Mouse (Mus musculus) kidney, embryonic 15.5 days (tissue): ENCODE results near the gene Rtl10. TPM values are rescaled to one million over a fixed set of nuclear protein-coding genes. Genes with fewer than 3 reads are reported as not detected.

Experiments
- ATAC-seq: fragments of 200-750 bp; cut with Nextera tagmentation; replicated peaks from 2 replicates; pipeline ENCODE4 v1.8.0; 2017; ENCODE audit warnings: moderate TSS enrichment; ENCODE audit not compliant: low FRiP score
- H3K27ac ChIP-seq: fragments of 300-500 bp; sonication (generic); 2 replicates; pipeline ENCODE4 v1.5.1; 2015; ENCODE audit warnings: mild to moderate bottlenecking, inconsistent platforms
- H3K27me3 ChIP-seq: fragments of 300-500 bp; sonication (generic); 2 replicates; pipeline ENCODE4 v1.6.1; 2015; ENCODE audit warnings: inconsistent platforms
- H3K36me3 ChIP-seq: fragments of 300-500 bp; sonication (generic); 2 replicates; pipeline ENCODE4 v1.6.1; 2015; ENCODE audit warnings: inconsistent platforms
- H3K4me1 ChIP-seq: fragments of 300-500 bp; sonication (generic); 2 replicates; pipeline ENCODE4 v1.6.1; 2015; ENCODE audit warnings: inconsistent platforms
- H3K4me2 ChIP-seq: fragments of 300-500 bp; sonication (generic); 2 replicates; pipeline ENCODE4 v1.6.1; 2015; ENCODE audit warnings: moderate library complexity, mild to moderate bottlenecking, inconsistent platforms
- H3K4me3 ChIP-seq: fragments of 300-500 bp; sonication (generic); replicated peaks from 2 replicates; pipeline ENCODE4 v1.5.1; 2015; ENCODE audit warnings: mild to moderate bottlenecking, inconsistent platforms
- H3K9ac ChIP-seq: fragments of 300-500 bp; sonication (generic); 2 replicates; pipeline ENCODE4 v1.6.1; 2015; ENCODE audit warnings: mild to moderate bottlenecking, inconsistent platforms
- H3K9me3 ChIP-seq: fragments of 300-500 bp; sonication (generic); replicated peaks from 2 replicates; pipeline ENCODE4 v1.6.1; 2016; ENCODE audit warnings: inconsistent platforms
- WGBS: fragments of 180-500 bp; shearing (Covaris S2); methylation state at CpG from one replicate; pipeline ENCODE4 v1.1.7; 2015; ENCODE audit warnings: mixed read lengths; 5-methylcytosine and 5-hydroxymethylcytosine counted together
- polyA plus RNA-seq: library from polyadenylated mRNA; unstranded; fragments of >200 nt; fragmentation: Nextera tagmentation; extraction: Ambion mirVana; gene quantifications from 2 replicates; pipeline ENCODE4 v1.2.1, GENCODE M21; 2015

Gene Rtl10
- 3.1 and 3.3 TPM in 2 replicates for polyA plus RNA-seq

DNA sequence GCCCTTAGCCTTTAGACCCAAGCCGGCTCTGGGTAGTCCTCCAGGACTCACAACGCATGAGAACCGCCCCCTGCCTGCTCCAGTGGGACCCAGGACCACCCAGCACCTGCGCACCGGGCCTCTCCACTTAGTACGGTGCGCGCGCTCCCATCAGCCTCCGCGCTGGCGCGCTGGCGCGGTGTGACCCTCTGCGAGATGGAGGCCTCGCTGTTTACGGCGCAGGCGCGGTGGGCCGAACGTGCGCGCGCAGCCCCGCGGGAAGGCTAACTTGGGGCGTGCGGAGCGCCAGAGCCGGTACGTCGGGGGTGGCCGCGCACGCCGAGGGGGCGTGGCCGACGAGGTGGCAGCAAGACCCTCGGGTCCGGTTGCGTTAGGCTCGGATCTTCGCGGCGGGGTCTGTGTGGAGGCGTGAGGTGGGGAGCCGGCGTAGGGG is at the start of gene Rtl10, which contains the start of gene Gnb1l:
Gene Rtl10 (plus strand): TSS at position 344 of the 433 bp plus-strand sequence.
Gene Gnb1l (plus strand): TSS at position 156 of the 433 bp plus-strand sequence.
- Histone ChIP-seq H3K27ac (peak within 1 kb of the TSS; percentile 89), H3K4me3 (peak within 1 kb of the TSS; percentile 77), H3K27me3 (no peaks in the 10 kb centered on the region), H3K4me1 (peaks cover 27% of the 10 kb centered on the region), H3K9me3 (no peaks in the 10 kb centered on the region), H3K9ac (peak within 1 kb of the TSS; percentile 81), H3K36me3 (peaks cover 17% of the 10 kb centered on the region), H3K4me2 (peak within 1 kb of the TSS; percentile 91)
- ATAC-seq, result peak; percentile 97
- under 1% methylated on average over 51 of the region's 51 CpGs for WGBS

DNA sequence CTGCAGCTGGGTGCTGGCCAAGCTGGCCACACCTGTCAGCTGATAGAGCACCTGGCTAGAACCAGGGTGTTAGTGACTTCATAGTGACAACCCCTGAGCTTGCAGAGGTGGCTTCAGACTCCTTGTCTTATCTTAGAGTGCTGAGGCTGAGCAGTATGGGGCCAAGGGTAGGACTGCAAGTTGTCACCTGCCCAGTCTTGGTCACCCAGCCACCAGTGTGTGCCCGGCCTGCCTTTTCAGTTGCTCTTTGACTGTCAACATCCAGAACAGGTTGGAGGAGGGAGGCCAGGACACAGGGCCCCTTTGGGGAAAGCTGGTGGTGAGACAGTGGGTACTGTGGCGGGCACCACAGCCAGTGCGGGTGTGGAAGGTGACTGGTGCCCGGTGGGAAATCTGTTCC is 49.7 kb upstream of the Rtl10 start:
- H3K4me1 ChIP-seq, result peaks cover 46% of the 10 kb centered on the region
- H3K9ac ChIP-seq, result no peak overlapping the region
- peaks cover 11% of the 10 kb centered on the region for H3K27me3 ChIP-seq
- H3K27ac ChIP-seq, result no peak overlapping the region
- no peak overlapping the region for H3K4me2 ChIP-seq
- ATAC-seq, result no peak
- peaks cover 12% of the 10 kb centered on the region for H3K36me3 ChIP-seq
- WGBS, result 99% methylated on average over 4 of the region's 4 CpGs
- no peak overlapping the region for H3K4me3 ChIP-seq
- H3K9me3 ChIP-seq, result no peaks in the 10 kb centered on the region

DNA sequence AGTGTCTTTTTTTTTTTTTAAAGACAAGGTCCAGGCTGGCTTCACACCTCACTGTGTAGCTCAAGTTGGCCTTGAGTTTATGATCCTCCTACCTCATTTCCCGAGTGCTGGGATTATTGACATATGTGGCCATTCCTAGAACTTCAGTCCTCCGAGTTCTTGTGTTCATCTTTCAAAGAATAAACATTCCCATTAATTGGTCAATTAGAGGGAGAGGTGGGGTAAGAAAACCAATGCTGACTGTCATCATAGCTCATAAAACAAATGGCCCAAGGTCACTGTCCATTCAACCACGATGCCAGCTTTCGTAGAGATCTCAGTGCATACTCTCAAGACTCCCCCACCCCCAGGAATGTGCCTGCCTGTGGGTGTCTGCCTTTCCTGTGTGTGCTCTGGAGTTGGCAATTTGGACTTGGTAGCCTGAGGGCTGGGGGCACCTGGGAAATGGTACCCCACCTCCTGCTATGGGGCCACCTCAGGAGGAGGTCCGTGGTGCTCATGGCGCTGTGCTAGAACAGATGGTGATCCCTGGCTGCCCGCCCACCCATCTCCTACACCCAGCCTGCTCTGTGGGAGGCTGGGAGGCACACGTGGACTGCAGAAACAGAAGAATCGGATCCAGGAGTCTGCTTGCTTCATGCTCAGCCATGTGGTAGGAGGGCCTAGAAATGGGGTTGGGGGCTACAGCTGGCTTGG is 47.1 kb upstream of the Rtl10 start:
- Histone ChIP-seq H3K9me3 (no peaks in the 10 kb centered on the region), H3K4me1 (peaks cover 49% of the 10 kb centered on the region), H3K27ac (no peak overlapping the region), H3K36me3 (peaks cover 6% of the 10 kb centered on the region), H3K27me3 (peaks cover 19% of the 10 kb centered on the region), H3K4me2 (no peak overlapping the region), H3K9ac (no peak overlapping the region; the same call in 1 of the 2 replicates), H3K4me3 (no peak overlapping the region)
- WGBS, result 33% methylated on average over 9 of the region's 9 CpGs
- ATAC-seq, result peak; percentile 59

DNA sequence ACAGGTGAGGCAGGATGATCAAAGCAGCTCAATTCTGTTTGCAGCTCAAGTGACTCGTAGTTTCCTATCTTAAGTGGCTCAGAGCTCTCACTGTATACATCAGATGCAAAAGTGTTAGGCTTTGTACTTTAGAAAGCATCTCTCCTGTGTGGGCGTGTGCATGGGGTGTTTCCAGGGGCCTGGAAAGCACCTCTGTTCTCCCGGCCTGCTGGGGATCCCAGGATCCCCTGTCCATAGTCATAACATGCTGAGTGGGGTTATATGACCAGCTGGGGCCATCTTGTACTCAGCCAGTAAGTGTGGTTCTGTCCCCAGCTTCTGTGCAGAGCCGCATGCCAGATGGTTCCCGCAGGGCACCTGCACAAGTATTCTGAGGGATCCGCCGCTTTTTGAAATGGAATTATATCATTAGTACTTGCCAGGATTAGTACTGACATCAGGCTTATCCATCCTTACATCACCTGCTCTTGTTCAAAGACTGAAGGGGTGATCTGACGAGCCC is 46.3 kb upstream of the Rtl10 start:
- Histone ChIP-seq H3K4me3 (no peak overlapping the region), H3K27ac (no peak overlapping the region), H3K9ac (no peak overlapping the region; the same call in 1 of the 2 replicates), H3K9me3 (no peaks in the 10 kb centered on the region), H3K4me2 (no peak overlapping the region), H3K36me3 (peaks cover 14% of the 10 kb centered on the region), H3K27me3 (peaks cover 26% of the 10 kb centered on the region), H3K4me1 (peaks cover 42% of the 10 kb centered on the region)
- no peak for ATAC-seq
- 82% methylated on average over 8 of the region's 8 CpGs for WGBS

DNA sequence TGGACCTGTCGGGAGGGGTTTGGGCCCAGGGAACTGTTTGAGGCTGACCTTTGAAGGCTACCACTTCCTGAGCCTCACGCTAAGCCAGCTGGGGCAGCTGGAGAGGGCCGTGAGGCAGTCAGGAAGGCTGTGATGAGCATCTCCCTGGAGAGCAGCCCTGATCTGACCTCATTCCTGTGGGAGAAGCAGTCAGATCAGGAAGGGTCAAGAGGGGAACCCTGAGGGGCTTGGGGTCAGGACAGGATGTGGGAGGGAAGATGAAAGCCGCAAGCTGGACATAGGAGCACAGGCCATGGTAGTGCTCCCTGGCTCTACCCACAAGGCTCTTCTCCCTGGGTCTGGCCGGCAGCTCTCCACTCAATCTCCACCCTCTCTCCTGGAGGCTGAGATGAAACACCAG is 44.9 kb upstream of the Rtl10 start:
- Histone ChIP-seq H3K4me1 (peaks cover 31% of the 10 kb centered on the region), H3K9me3 (no peaks in the 10 kb centered on the region), H3K36me3 (peaks cover 19% of the 10 kb centered on the region), H3K9ac (no peak overlapping the region), H3K27me3 (peaks cover 33% of the 10 kb centered on the region), H3K27ac (no peak overlapping the region), H3K4me2 (no peak overlapping the region), H3K4me3 (no peak overlapping the region)
- 26% methylated on average over 5 of the region's 5 CpGs for WGBS
- ATAC-seq, result 0 out of 2 replicates have a peak, but pooled peaks have one; percentile 7

DNA sequence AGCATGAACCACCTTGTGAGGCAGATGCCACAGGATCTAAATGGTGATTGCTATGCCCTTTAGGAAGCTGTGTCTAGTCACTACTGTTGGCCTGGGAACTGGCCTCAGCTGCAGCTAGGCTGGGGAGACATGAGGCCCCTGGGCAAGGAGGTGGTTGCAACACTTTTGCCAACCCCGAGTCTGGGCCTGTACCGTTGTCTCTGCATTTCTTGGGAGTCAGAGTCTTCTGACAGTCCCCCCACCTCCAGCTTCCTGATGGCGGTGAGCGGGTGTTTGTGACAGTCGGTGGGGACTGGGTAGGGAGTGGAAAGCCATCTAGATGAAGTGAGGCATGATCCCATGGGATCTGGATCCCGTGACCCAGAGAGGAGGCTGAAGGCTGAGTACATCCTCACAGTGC is 43.3 kb upstream of the Rtl10 start:
- Histone ChIP-seq H3K4me2 (no peak overlapping the region), H3K36me3 (peaks cover 19% of the 10 kb centered on the region), H3K4me3 (no peak overlapping the region), H3K27me3 (peaks cover 28% of the 10 kb centered on the region), H3K9me3 (no peaks in the 10 kb centered on the region), H3K4me1 (peaks cover 43% of the 10 kb centered on the region), H3K27ac (no peak overlapping the region), H3K9ac (no peak overlapping the region)
- WGBS, result 87% methylated on average over 6 of the region's 6 CpGs
- ATAC-seq, result no peak

DNA sequence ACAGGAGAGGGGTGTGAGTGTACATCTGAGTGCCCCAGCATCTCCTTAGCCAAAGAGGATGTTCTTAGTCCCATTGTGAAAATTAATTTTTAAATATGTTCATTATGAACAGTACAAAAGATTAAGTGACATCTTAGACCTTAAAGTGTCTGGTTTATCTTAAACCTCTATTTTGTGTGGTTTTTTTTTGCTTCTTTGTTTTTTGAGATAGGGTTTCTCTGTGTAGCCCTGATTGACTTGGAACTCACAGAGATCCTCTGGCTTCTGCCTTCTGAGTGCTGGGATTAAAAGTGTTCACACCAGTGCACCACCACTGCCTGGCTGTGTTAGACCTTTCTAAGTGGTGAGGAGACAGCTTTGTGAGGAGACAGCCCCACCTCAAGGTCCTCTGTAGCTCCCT is 40.0 kb upstream of the Rtl10 start:
- H3K27me3 ChIP-seq, result peaks cover 30% of the 10 kb centered on the region
- H3K4me2 ChIP-seq, result no peak overlapping the region
- no peak overlapping the region for H3K4me3 ChIP-seq
- peaks cover 28% of the 10 kb centered on the region for H3K4me1 ChIP-seq
- H3K9me3 ChIP-seq, result no peaks in the 10 kb centered on the region
- no peak overlapping the region for H3K9ac ChIP-seq
- H3K36me3 ChIP-seq, result peaks cover 19% of the 10 kb centered on the region
- ATAC-seq, result no peak
- H3K27ac ChIP-seq, result no peak overlapping the region

DNA sequence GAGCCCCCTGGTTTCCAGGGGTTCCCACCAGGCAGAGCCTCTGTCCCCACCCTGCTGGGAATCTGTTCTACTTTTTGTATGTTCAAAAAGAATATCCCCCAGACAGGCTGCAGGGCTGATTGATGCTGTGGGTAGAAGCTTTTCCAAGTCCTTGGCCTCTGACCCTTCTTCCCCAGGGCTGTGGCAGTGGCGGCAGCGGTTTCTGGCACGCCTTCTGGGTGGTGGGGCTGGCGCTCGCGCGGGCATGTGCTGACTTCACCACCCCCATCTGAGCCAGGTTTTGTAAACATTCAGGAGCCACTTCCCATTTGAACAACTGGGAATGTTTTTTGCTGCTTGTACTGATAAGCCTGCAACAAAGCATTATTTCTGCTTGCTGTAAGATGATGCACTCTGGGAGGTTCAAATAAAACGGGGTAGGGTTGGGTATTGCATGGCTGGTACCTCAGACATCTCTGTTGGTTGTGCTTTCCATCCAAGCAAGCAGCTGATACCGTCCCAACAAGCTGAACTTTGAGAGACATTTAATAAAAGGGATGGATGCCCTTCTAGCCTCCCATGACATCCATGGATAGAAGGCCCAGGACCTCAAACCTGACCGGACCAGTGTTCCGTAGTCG is 39.3 kb upstream of the Rtl10 start:
- Histone ChIP-seq H3K4me3 (no peak overlapping the region), H3K27ac (0 out of 2 replicates have a peak overlapping the region, but pooled peaks have one; percentile 7), H3K36me3 (peaks cover 19% of the 10 kb centered on the region), H3K4me2 (peak overlapping the region; percentile 15), H3K27me3 (peaks cover 25% of the 10 kb centered on the region), H3K9me3 (no peaks in the 10 kb centered on the region), H3K9ac (no peak overlapping the region), H3K4me1 (peaks cover 22% of the 10 kb centered on the region)
- WGBS, result 11% methylated on average over 12 of the region's 12 CpGs
- no peak; the same call in 1 of the 2 replicates for ATAC-seq

DNA sequence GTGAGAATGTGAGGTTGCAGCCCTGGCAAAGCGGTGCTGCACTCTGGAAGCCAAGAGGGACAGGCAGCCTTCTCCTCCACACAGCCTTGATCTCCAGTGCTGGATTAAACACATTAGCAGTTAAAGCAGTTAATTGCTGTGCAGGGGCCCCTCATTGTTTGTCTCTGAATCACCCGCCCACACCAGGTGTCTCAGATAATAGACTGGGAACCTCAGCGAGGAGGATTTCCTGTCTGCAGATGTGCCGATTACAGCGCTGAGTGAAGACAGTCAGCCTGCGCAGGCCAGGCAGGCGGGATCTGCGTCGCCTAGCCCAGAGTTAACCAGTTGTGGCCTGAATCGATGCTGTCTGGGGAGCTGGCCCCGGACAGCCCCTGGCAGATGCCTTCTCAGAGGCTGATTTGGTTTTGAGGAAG is 38.7 kb upstream of the Rtl10 start:
- H3K9me3 ChIP-seq, result no peaks in the 10 kb centered on the region
- H3K4me3 ChIP-seq, result no peak overlapping the region
- H3K9ac ChIP-seq, result no peak overlapping the region
- ATAC-seq, result peak; percentile 68
- peak overlapping the region; percentile 15 for H3K4me2 ChIP-seq
- H3K27me3 ChIP-seq, result peaks cover 25% of the 10 kb centered on the region
- H3K4me1 ChIP-seq, result peaks cover 24% of the 10 kb centered on the region
- 0 out of 2 replicates have a peak overlapping the region, but pooled peaks have one; percentile 7 for H3K27ac ChIP-seq
- peaks cover 17% of the 10 kb centered on the region for H3K36me3 ChIP-seq
- whole genome bisulfite sequencing, result 5% methylated on average over 11 of the region's 11 CpGs

DNA sequence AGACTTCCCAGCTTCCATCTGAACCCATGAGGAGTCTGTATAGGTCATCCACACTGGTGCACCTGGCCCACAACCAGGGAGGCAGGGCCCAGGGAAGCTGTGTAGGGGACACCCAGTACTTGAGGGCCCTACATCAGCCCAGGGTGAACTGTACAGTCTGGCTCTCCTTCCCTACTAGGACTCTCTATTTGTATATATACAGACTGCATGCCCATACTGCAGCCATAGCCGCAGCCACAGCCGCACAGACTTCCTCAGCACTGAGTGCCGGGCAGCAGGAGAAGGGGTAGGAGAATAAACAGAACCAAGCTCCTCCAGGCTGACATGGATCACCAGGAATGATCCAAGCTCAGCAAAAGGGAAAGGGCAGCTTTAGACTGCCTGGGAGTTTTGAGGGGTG is 37.9 kb upstream of the Rtl10 start:
- Histone ChIP-seq H3K36me3 (peaks cover 15% of the 10 kb centered on the region), H3K4me2 (no peak overlapping the region), H3K9me3 (no peaks in the 10 kb centered on the region), H3K9ac (no peak overlapping the region), H3K27me3 (peaks cover 23% of the 10 kb centered on the region), H3K27ac (no peak overlapping the region), H3K4me3 (no peak overlapping the region), H3K4me1 (peaks cover 25% of the 10 kb centered on the region)
- 92% methylated on average over 3 of the region's 3 CpGs for WGBS
- ATAC-seq, result no peak

DNA sequence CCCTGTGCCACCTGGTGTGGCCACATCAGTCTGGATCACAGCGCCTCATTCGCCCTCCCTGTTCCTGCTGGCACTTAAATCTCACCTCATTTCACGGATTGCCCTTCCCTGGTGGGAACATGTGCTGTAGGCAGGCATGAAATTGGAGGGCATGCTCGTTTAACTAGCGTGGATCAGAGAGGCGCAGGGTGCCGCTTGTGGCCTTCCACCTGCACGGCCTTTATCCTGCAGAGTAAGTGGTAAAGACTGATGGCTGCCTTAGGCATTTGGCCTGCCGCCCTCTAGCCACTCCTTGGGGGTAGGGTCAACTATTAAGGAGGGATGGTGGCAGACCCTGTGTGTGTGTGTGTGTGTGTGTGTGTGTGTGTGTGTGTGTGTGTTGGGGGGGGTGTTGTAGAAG is 36.7 kb upstream of the Rtl10 start:
- H3K4me1 ChIP-seq, result peaks cover 25% of the 10 kb centered on the region
- H3K9ac ChIP-seq, result no peak overlapping the region
- H3K4me2 ChIP-seq, result no peak overlapping the region
- peaks cover 9% of the 10 kb centered on the region for H3K36me3 ChIP-seq
- H3K27ac ChIP-seq, result no peak overlapping the region
- no peak overlapping the region for H3K4me3 ChIP-seq
- 71% methylated on average over 9 of the region's 9 CpGs for WGBS
- ATAC-seq, result no peak
- no peaks in the 10 kb centered on the region for H3K9me3 ChIP-seq
- H3K27me3 ChIP-seq, result peaks cover 14% of the 10 kb centered on the region

DNA sequence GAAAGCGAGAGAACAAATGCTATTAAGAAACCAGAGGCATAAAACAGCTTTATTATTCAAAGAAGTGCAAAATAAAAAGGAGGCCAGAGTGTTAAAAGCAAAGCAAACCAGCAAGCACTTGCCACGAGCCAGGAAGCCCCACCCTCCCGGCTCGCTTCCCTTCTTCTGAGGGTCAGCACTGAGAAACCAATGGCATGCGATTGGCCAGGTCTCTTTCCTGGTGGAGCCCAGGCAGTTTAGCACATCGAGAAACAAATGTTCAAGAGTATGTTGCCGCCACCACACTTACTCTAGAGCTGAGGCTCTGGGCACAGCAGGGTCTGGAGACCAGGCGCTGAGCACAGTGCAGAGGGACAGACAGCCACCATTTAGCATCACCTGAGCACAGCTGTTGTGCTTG is 36.1 kb upstream of the Rtl10 start:
- Histone ChIP-seq H3K36me3 (peaks cover 3% of the 10 kb centered on the region; the same call in 1 of the 2 replicates), H3K4me1 (peaks cover 25% of the 10 kb centered on the region), H3K4me3 (no peak overlapping the region), H3K9me3 (no peaks in the 10 kb centered on the region), H3K27me3 (peaks cover 11% of the 10 kb centered on the region; the same call in 1 of the 2 replicates), H3K4me2 (no peak overlapping the region), H3K9ac (no peak overlapping the region), H3K27ac (no peak overlapping the region)
- no peak for ATAC-seq
- WGBS, result 49% methylated on average over 8 of the region's 8 CpGs
